Mouse (Mus musculus) common myeloid progenitor, adult 5-6 weeks (primary cell): ENCODE data around the gene Milr1. TPM values are rescaled to one million over a fixed set of nuclear protein-coding genes. Genes with fewer than 3 reads are reported as not detected.
A peak's percentile ranks its signal among the peaks of the same experiment; 100 is the strongest.
"Not testable (repeated sequence)": the region's sequence is repeated elsewhere in the genome, so short reads cannot be mapped to it uniquely, and the experiment has no call there.

Experiments
- ATAC-seq: replicated peaks from 2 replicates; pipeline ENCODE4 v1.8.0; 2016; ENCODE audit warnings: low read depth, mild to moderate bottlenecking, moderate TSS enrichment, inconsistent platforms; ENCODE audit not compliant: poor library complexity, severe bottlenecking
- total RNA-seq: library from RNA; stranded (forward); fragments of 200-1000, 187-1606 nt; gene quantifications from 2 replicates; pipeline ENCODE4 v1.2.3, GENCODE M21; 2017

The Milr1 gene
- 54.7 and 67.1 TPM in 2 replicates for total RNA-seq

- ATAC-seq, result peak; percentile 71
Measured at GRCm38 (mm10) chr11:106751039-106752018, at the start of gene Milr1. TSS of gene Milr1 (plus strand) at chr11:106751226.

GRCm38 (mm10) chr11:106701589-106701988 is 49.4 kb upstream of the Milr1 start:
- peak; percentile 67 for ATAC-seq

DNA sequence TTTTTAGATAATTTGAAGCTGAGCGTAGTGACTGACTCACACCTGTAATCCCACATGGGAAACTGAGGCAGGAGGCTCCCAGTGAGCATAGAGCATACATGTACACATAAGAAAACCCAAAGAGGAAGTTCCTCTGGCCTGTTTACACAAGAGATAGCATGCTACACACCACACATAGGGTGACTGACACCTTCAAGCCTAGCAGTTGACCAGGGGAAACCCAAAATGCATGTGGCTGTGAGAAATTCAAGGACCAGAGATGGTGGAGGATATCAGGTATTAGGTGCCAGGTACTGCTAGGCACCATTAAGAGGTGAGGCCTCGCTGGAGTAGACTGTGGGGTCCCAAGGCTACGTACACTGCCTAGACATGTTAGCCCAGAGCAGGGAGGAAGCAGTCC is 48.4 kb upstream of the Milr1 start:
- no peak for ATAC-seq

- ATAC-seq, result no peak
Measured at GRCm38 (mm10) chr11:106703931-106704330, 47.1 kb upstream of the Milr1 start.

DNA sequence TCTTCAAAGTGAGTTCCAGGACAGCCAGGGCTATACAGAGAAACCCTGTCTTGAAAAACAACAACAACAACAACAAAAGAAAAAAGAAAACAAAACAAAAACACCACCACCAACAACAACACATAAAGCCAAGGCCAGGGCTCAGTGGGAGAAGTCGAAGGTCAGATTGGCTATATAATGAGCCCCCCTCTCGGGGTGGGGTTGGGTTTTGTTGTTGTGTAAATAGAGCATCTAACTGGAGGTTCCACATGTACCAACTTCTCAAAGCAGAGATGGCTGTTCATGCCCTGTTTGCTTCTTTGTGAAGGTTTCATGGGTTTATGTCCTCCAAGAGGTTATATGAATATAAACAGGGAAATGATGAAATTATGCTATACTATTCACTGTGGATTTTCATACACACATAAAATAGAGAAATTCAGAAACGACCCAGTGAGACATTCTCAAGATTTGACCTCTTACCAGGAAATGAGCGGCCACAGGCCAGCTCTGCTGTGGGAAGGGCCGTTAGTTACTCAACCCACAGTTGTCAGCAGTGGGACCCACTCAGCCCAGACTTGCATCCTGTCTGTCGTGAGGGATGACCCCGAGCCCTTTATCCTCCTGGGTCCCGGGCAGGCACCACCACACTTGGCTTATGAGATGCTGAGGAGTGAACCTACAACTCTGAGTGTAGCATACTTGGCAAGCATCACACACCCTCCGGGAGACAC is 46.5 kb upstream of the Milr1 start:
- peak; percentile 66 for ATAC-seq

- no peak for ATAC-seq
Measured at GRCm38 (mm10) chr11:106706212-106706611, 44.8 kb upstream of the Milr1 start.

DNA sequence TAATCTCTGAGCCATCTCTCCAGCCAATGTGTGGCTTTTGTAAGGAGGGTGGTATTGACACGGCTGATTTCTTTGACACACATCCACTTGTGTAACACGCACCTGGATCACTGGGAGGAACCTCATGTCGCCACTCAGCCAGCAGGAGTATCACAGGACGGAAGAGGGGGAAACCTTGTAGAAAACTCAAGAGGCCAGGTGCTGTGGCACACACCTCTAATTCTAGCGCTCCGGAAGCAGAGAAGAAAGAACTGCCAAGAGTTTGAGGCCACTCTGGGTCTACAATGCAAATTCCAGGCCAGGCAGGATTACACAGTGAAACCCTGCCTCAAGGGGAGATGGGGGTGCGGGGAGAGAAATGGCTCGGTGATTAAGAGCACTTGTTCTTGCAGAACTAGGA is 43.9 kb upstream of the Milr1 start:
- no peak for ATAC-seq

DNA sequence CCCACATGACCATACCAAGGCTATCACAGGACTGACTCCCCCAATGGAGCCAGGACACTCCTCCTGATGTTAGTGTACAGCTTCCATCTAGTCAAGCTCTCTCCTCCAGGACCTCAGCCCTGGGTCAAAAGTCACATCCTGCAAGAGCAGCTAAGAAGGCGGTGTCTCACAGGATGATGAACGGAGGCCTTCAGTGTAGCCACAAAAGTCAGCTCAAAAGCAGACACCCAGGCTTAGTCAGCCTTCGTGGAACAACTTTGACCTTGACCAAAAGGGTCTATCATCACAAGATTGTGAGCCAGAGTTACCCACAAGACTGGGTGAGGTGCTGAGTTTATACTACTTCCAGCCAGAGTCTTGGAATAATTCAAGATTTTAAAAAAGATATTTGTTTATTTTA is 43.2 kb upstream of the Milr1 start:
- no peak for ATAC-seq

- ATAC-seq, result no peak
Measured at GRCm38 (mm10) chr11:106709227-106709985, 41.6 kb upstream of the Milr1 start.

DNA sequence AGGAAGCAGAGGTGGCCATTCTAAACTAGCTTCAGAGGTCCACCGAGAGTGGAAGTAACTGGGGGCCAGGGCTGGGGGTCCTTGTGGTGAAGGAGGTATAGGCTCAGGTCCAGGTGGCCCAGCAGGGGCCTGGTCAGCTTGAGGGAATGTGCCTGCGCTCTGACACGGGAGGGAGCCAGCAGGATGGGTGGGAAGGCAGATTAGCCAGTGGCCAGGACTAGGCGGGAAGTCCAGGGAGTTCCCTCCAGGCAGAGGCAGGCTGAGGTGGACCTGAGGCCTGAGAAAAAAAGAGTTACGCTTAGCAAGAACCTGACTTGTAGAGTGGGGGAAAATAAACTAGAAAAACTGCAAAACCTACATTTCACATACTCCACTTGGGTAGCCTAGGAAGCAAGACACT is 40.2 kb upstream of the Milr1 start:
- ATAC-seq, result no peak

GRCm38 (mm10) chr11:106715066-106715465 is 36.0 kb upstream of the Milr1 start:
- ATAC-seq, result peak; percentile 80

DNA sequence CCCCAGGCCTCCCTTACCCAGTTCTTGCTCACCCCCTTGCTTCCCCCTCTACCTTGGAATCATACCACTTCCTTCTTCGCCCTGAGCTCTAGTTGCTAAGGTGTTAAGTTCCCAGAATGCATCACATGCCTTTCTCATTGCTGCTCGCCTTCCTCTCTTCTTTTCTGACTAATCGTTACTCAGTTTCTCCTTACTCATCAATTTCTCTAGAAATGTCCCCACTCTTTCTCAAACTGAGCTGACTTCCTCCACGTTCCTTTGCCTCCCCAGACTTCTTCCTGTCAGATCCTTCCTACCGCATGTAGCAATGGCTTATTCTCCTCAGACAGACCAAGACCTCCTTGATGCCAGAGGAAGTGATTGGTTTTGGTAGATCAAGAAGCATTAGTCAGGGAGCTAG is 34.5 kb upstream of the Milr1 start:
- ATAC-seq, result 0 out of 2 replicates have a peak, but pooled peaks have one; percentile 5

- ATAC-seq, result no peak
Measured at GRCm38 (mm10) chr11:106720379-106720778, 30.6 kb upstream of the Milr1 start.

- ATAC-seq, result peak; percentile 75
Measured at GRCm38 (mm10) chr11:106722831-106723361, 28.1 kb upstream of the Milr1 start.

GRCm38 (mm10) chr11:106723611-106724125 is 27.4 kb upstream of the Milr1 start:
- ATAC-seq, result no peak

- no peak for ATAC-seq
Measured at GRCm38 (mm10) chr11:106724176-106724915, 26.7 kb upstream of the Milr1 start.

DNA sequence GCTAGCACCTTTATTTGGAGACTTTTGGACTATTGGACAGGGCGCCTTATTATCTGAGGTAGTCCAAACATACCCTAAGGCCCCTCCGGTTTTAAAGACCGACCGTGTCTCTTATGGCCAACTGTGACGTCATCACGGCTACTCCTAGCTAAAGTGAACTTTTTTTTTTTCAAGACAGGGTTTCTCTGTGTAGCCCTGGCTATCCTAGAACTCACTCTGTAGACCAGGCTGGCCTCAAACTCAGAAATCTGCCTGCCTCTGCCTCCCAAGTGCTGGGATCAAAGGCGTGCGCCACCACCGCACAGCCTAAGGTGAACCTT is 26.1 kb upstream of the Milr1 start:
- not testable (repeated sequence) for ATAC-seq

DNA sequence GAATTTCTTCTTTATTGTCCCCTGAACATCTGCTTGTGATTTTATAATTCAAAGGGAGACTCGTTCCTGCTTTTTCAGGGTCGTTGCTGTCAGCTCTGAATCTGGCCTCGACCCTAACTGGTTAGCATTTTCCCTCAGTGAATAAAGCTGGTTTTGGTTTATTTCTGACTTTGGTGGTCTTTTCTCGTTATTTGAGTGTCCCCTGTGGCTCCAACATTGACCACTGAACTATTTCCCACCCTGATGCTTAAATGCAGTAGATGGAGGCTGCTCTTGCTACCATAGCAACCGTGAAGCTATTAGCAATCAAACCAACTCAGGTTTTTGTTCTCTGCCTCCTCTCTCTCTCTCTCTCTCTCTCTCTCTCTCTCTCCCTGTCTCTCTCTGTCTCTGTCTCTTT is 23.1 kb upstream of the Milr1 start:
- ATAC-seq, result no peak
